Mouse (Mus musculus) R1 (cell line): Measurements from ENCODE around the gene 2310034G01Rik.
A peak's percentile ranks its signal among the peaks of the same experiment; 100 is the strongest.

Source experiments
- DNase-seq: peaks from one replicate; pipeline ENCODE4 v3.0.0-alpha.2; 2018; ENCODE audit warnings: low read depth, low spot score

2310034G01Rik gene

DNA sequence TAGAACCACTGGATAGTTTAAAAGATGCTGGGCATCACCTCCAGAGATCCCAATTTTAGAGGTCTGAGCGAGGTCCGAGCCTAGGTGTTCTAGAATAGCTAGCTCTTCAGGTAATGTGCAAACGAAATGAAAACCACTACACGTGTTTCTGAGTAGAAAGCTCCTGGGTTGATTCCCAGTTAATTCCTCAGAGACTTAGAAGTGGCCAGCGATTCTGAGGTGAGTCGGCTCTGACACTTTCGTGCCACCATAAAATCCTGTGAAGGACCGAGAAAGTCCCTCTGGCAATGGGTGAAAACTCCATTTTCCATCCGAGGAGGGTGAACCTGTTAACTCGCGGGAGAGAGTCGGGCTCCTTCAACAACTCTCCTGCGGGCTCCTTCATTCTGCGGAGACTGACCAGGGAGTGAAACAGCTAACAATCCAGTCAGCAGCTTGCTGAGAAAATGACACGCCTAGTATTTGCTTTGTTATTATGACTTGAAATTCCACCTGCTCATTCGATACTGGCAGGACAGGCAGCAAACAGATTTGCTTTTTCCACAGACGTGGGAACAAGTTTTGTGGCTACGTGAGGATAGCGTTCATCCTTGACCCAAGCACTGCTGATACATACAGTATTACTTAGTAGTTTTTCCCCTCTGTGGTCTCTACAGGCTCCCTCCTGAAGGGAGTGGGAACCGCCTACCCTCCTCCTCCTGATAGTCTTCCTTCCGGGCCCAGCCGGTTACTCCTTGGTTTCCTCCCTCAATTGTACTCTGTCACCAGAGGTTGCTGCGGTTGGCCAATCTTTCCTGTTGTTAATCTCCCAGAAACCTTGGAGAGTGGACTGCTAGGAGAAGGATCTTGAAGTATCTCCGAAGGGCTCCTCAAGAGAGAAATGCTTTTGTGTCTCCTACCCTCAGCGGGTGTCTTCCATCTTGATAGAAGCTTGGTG, 7.5 kb upstream of the 2310034G01Rik start:
- DNase-seq = peak; percentile 77

DNA sequence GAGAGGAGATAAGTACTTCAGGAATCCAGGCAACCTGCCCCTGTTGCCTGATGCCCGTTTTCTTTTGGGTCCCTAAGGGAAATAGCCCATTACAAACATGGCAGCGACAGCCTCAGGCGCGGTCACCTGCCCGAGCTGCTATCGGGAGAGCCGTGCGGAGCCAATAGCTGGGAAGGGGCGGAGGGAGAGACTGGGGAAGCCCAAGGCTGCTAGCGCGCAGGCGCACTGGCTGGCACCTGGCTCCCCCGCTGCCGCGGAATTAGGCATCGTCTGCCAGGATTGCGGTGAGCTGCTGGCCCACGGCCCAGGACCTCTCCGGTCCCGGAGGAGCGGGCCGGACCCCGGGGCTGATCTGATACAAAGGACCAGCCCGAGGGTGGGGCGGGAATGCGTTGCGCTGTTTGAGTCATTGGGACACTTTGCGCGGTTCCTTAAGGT, 6.6 kb upstream of the 2310034G01Rik start:
- peak; percentile 96 for DNase-seq

DNA sequence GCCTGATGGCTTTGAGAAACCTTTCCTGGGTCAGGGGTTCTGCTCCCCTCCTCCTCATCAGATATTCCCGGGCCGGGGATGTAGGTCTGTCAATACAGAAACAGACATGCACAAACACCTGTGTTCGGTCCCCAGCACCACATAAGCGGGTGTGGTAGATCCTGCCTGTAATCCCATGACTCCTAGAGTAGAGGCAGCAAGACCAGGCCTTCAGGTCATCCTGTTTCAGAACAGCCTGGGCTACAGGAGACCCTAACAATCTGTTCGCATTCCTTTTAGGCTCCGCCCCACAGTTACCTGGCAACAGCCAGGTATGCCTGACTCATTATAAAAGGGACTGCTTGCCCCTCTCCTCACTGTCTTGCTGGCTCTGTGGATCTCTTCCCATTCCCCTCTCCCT, 552 bp downstream of the 2310034G01Rik start:
- DNase-seq = peak; percentile 51

DNA sequence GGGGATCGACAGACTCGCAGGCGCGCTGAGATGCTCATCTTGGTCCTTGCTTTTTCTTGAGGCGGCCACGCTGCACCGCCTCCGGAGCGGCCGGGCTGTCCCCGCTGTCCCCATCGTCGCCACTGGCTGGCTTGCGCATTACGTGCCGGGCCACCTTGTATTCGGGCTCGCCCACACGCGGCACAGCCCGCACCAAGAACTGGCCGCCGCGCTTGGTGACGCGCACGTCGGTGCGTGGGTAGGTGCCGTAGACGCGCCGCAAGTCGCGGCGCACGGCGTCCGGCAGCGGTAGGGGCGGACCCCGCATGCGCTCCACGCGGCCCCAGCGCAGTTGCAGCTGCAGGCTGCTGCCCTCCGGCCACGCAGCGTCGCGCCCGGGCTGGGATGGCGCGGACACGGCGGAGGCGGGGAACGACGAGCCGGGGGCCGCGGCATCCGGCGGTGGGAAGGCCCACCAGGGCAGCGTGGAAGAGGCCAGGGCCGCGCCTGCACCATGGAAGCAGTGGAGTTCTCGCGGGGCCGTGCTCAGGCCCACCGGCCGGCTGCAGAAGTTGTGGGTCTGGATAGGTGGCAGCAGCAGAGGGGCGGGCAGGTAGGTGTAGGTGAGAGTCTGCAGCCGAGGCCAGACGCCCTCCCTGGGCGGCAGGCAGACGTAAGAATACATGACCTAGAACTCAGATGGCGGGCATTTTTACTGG, 1.2 kb downstream of the 2310034G01Rik start:
- peak; percentile 77 for DNase-seq

DNA sequence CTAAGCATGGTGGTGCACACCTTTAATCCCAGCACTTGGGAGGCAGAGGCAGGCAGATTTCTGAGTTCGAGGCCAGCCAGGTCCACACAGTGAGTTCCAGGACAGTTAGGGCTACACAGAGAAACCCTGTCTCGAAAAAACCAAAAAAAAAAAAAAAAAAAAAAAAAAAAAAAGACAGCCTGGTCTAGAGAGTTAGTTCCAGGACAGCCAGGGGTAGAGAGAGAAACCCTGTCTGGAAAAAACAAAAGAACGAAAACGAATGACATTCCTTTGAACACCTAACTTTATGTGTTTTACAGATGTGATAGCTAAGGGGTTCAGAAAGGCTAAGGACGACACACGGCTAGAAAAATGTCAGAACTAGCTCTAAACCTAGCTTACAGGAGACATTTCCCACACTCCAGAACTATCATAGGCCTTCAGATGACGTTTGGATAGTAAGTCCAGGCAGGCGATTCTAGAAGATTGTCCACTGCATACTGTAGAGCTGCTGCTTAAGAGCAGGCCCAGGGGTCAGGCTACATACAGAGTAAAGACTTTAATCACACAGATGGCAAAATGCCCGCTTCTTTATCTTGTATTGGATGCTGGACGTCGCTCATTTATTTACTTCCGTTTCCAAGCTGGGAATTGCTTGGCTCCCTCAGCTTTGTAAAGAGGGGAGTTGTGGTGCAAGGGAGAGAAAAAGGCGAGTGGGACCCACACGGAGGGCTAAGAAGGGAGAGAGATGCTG, 2.0 kb downstream of the 2310034G01Rik start:
- DNase-seq = no peak

DNA sequence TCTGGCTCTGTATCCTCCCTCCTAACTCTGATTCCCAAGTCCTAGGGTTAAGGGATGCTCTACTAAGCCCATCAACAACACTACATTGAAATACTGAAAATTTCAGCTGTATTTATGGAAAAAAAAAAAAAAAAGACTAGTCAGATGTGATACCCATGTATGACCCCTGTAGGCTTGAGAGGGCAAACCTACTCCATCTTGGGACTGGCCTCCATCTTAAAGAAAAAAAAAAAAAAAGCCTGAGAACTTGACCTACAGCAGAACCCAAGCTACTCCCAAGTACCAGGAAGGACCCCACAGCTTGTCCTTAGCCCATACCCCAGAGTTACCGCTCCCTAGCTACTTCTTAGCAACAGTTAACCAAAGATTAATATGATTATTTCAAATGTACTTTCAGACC, 3.0 kb downstream of the 2310034G01Rik start:
- DNase-seq = no peak

DNA sequence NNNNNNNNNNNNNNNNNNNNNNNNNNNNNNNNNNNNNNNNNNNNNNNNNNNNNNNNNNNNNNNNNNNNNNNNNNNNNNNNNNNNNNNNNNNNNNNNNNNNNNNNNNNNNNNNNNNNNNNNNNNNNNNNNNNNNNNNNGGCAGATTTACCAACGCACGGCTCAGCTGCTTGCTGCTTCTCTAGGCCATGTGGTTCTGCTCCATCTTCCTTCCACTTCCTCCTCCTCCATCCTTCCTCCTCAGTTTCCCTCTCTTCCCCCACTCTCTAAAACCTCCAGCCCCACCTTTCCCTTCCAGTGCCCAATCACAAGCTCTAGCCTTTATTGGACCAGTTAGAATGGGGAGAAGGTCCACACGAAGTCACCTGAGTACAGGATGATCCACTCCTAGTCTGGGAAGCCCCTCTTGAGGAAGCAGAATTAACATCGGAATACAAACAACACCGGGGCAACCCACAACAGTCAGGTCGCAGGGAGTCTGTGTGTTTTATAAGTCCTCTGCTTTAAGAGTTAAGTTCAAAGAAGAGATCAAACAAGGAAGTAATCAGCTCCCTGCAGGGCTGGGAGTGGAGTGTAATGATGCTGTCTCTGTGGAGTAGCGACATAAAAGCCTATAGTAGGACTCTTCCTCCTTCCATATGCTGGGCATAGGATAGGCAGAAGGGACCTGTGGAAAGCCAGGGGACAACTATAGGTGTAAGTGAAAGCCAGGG, 5.2 kb downstream of the 2310034G01Rik start:
- DNase-seq = peak; percentile 10

DNA sequence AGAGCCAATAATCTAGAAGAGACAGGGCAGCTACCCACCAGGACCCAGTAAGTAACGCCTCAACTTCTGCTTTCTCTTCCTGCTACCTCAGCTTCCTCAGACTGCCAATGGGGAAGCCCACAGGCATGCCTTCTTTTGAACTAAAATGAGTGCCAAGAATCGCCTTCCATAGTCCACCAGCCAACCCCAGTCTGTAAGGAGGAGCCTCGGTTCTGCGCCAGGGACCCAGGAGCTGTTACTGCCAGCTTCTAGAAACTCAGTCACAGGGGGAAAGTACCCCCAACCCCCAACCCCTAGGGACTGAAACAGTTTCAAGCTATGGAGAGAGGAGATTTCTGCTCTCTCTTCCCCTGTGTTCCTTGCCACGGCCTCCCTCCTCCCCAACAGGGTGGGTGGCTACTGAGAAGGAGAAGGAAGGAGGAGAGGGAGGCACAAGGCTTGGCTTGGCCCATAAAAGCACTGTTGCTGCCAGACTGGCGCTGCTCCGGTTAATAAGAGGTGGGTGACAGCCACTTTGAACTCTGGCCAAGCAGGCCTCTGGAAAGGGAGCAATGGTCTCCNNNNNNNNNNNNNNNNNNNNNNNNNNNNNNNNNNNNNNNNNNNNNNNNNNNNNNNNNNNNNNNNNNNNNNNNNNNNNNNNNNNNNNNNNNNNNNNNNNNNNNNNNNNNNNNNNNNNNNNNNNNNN, 10.7 kb downstream of the 2310034G01Rik start:
- DNase-seq = no peak

DNA sequence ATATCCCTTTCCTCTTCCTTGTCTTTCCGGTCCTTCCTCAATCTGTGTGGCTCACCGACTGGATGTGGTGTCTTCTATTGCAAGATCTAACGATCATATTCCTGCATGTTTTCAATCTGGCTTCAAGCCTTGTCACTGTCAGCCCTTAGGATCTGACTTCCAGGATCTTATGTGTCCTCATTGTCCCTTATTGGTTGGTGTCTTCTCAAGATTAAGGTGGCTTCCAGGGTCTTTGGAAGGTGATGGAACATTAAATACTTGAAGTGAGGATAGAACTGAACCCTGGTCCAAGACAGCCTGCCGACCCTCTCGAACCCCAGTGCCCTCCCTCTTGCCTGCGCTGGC, 11.2 kb downstream of the 2310034G01Rik start:
- no peak for DNase-seq

DNA sequence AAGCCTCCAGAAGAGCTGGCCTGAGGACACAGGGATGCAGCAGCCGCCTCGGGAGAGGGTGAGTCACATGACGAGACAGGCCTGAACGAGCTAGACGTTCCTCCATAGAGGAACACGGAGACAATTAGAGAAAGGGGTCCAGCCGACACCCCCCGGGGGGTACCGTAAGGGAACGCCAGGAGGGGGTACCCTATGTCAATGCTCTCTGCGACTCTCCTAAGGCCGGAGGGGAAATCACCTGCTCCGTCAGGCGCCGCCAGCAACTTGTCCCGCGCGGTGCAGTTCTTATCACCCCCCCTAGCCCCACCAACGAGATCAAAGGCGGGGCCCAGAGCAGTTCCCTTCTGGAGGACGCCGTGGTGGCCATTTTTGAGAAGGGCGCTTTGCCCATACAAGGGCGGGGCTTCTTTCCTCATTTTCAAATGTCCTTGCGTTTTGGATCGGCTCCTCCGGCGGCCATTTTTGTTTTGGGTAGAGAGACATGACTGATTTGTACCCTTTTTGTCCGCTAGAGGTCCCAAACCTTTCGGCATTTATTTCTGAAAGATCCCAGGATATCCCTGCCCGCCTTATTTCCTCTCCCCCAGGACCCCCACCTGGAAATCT, 11.7 kb downstream of the 2310034G01Rik start, which contains the start of gene Cuedc2:
TSS of gene Cuedc2 (minus strand) at position 372 of the 606 bp plus-strand sequence.
- peak; percentile 97 for DNase-seq

DNA sequence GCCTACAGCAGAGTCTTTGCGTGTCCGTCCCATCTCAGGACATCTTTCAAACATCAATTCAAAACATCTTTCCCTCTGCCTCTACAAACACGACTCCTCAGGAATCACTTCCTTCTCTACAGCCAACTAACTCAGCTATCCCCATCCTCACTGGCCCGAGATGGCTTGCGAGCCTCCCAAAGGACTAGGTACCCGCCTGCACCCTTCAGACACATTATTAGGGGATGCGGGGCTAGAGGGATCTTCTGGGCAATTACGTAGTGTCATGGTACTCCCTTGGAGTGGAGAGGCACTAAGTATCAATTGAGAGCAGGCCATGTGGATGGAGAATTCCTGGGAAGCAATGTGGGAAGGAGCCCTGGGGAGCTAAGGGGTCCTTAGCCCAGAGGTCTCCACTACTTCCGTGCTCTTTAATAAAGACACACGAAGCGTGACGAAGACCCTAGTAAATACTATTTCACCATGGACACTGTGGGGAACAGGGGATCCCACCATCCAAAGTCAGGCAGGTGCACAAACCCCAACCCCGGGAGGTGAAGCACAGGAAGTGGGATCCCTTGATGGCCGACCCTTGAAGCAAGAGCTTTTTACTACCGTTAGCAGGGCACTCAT, 12.3 kb downstream of the 2310034G01Rik start:
- no peak for DNase-seq

DNA sequence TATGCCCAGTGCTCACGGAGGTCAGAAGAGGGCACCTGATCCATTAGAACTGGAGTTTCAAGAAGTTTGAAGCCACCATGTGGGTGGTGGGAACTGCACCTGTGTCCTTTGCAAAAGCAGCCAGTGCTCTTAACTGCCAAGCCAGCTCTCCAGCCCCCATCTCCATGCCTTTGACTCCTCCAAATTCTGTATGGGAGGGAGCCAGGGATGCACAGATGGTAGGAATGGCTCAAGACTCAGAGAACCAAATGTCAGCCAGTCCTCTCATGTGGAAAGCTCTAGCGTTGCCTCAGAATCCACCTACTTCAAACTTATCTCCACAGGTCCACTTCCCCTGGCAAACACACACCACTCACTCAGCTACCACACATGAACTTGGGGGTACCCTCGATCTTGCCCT, 16.2 kb downstream of the 2310034G01Rik start:
- no peak for DNase-seq

DNA sequence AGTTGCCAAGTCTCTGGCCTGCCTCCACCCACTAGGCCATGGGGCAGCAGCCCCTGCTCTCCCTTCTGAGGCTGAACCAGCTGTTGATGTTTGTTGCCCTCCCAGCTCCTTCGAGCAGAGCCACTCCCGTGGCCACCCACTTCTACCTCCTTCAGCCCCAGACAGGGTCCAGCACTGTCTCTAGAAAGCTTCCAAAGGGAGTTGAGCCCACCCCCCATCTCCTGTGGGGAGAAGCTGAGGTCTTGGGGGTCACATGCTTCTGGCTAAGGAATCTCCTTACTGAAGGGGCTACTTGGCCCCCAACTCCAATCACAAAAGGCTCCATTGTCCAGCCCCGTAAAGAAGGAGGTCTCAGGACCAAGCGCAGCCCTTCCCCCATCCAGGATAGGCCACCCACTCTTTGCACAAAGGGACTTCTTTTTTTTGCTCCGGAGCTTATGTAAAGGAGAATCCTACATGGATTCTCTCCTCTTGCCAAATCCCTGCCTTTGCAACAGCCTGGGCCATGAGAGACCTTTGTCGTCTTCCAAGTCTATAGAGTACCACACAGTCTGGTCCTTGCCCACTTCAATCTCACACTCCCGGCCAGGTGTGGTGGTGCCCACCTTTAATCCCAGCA, 17.3 kb downstream of the 2310034G01Rik start:
- no peak for DNase-seq

DNA sequence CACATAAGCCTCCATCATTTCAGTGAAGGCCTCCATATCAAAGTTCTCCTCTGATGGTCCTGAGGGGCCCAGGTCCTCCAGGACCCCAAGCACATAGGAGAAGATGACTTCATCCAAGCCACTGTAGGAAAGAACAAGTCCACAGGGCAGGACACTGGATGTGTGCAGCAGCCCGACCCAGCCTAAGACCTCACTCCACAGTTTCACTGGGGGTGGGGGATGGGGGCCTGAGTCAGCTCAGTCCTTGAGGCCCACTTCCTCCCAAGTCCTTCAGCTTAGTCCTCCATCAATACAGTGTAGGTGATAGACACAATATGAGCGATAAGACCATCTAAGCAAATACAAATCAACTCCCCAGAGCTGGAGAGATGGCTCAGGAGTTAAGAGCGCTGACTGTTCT, 18.2 kb downstream of the 2310034G01Rik start:
- DNase-seq = no peak

DNA sequence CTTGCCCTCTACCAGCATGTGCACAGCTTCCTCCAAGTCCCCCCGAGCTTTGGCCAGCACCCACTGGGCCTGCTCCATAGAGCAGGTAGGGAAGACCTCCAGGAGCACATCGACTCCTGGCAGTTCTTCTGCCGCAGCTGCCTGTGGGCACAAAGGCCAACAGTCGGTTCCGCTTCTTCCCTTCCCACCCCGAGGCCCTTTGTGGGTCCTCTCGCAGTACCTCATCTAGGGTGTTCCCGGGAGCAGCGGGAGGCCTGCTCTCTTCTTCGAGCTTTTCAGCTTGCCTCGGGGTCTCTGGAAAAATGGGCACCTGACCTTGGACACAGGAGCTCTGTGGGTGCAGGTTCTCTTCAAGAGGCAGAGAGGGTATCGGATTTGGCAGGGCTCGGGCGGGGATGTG, 18.8 kb downstream of the 2310034G01Rik start:
- DNase-seq = no peak

DNA sequence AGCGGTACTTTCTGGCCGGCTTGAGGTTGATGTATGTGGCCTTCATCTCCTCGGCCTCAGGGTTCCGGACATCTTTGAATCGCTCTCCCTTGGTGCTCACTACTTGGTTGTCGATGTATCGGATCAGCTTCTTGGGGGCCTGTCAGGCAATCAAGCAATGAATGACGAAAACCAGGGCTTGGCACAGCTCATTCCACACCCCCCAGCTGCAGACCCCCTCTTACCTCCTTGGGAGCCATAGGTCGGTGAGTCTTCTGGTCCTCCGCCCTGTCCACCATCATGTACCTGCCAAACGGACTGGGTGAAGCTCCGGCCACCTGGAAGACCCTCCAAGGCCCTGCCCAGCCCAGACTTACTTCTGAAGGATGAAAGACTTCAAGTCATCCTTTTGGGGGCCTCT, 19.4 kb downstream of the 2310034G01Rik start:
- no peak for DNase-seq

DNA sequence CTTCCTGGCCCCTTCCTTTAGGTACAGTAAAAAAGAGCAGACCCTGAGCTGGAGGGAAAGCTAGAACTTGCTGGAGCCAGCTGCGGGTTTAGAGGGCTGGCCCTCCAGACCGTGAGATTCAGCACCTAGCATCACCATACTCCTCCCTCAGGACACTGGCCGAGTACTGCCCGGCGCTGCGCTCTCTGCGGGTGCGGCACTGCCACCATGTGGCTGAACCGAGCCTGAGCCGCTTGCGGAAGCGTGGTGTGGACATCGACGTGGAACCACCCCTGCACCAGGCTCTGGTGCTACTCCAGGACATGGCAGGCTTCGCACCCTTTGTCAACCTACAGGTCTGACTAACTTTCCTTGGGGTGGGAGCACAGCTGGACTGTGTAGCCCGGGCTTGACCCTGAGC, 20.2 kb downstream of the 2310034G01Rik start:
- peak; percentile 75 for DNase-seq

DNA sequence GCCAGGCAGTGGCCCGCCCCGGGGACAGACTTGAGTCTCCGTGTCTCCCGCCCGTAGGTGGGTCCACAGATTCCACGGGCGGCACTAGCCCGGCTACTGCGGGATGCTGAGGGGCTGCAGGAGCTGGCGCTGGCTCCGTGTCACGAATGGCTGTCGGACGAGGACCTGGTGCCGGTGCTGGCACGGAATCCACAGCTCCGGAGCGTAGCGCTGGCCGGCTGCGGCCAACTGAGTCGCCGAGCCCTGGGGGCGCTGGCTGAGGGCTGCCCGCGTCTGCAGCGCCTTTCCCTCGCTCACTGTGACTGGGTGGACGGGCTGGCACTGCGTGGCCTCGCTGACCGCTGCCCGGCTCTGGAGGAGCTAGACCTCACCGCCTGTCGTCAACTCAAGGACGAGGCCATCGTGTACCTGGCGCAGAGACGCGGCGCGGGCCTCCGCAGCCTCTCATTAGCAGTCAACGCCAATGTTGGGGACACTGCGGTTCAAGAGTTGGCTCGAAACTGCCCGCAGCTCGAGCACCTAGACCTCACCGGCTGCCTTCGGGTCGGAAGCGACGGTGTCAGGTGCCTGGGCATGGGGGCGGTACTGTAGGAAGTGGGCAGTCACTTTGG, 21.0 kb downstream of the 2310034G01Rik start:
- no peak for DNase-seq
